Mouse (Mus musculus) adipocyte (in vitro differentiated cells): ENCODE data around the gene Rps15.

Source experiments
- DNase-seq: peaks from one replicate; pipeline ENCODE4 v3.0.0-alpha.2; 2016; ENCODE audit warnings: low spot score

Rps15 gene

DNA sequence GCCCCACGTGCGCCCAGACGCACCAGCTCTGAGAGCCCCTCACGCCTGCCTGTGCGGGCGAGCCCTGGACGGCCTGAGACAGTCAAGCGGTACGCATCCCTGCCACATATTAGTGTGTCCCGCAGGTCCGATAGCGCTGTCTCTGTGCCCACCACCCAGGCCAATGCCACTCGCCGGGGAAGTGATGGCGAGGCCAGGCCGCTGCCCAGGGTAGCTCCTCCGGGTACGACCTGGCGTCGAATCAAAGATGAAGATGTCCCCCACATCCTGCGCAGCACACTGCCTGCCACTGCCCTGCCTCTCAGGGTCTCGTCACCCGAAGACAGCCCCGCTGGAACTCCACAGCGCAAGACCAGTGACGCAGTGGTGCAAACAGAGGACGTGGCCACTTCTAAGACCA is 23.1 kb downstream of the Rps15 start:
- DNase-seq = no peak

- DNase-seq = no peak
Observed at GRCm38 (mm10) chr10:80316359-80316781, 24.1 kb downstream of the Rps15 start.

DNA sequence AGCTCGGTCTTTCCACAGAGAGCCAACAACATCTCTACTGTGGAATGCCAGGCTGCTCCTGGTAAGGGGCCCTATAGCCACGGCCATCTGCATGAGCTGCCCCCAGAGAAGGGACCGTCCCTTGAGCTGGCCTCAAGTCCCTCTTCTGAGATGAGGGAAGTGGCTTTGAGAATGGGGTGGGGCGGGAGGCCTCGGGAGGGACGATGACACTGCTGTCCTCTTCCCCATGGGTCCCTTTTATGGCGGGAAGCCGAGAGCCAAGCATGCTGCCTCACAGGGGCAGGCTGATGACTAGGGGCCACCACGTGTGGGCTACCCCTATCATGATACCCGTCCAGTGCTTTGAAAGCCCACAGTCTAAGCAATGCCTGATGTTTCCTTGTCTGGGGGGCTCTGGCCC is 24.8 kb downstream of the Rps15 start:
- no peak for DNase-seq

DNA sequence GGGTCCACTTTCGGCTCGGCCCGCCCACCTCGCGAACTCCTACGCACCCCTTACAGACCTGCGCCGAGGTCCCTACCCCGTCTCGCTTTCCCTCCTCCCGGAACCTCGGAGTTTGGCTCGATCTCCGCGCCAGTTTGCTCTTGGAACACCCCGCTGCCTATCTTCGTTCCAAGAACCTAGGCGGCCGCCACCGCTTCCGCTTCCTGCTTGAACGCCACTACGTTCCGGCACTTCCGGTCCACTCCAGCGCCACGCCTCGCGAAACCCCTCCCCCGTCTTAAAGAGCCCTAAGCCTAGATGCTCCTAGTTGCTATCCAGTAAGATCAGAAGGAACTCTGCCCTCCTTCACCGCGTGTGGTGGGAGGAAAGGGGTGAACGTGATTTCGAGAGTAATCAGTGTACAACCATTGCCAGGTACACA is 28.1 kb downstream of the Rps15 start, which contains the start of gene 2310011J03Rik:
TSS of gene 2310011J03Rik (minus strand) at position 198 of the 421 bp plus-strand sequence.
- DNase-seq = peak; percentile 94

GRCm38 (mm10) chr10:80321014-80321669 is 28.9 kb downstream of the Rps15 start:
- no peak for DNase-seq

DNA sequence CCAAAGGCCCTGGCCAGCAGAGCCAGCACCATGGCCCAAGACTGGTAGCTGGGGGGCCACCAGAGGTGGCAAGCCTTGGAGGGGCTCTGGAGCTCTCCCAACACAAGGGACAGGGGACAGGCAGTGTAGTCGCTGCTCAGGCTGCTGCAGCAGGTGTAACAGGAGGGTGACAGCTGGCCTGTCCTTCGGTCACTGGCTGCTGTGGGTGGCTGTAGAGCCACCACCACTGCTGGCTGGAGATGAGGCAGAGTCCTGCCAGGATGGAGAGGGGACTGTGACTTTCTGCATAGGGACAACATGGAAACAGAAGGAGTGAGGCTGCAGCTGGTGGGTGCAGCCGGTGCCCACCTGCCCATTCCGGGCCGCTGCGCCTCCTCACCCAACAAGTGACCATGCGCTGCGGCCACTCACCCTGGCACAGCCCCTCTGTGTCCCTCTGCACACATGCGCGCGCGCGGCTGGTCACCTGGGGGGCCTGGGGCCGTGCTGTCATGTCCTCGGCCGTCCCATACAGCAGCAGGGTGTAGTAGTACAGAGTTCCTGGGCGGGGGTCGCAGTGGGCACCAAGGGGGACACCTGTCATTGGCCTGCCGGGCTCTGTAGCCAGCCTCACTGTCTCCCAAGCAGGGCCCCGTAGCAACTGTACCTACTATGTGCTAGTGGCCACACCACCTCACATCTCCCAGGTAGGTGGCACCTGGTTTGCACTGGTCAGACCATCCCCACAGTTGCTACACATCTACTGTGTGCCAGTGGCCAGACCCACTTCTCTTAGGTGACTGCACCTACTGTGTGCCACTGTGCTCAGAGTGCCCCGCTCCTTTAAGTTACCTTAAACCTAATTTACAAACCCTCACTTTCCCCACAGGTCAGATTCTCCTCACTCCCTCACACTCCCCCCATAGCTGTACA is 29.7 kb downstream of the Rps15 start:
- DNase-seq = no peak

GRCm38 (mm10) chr10:80322811-80323211 is 30.6 kb downstream of the Rps15 start:
- peak; percentile 23 for DNase-seq

- DNase-seq = peak; percentile 85
Observed at GRCm38 (mm10) chr10:80323261-80324119, 31.2 kb downstream of the Rps15 start.

GRCm38 (mm10) chr10:80324120-80325037 is 32.1 kb downstream of the Rps15 start:
- peak; percentile 24 for DNase-seq

DNA sequence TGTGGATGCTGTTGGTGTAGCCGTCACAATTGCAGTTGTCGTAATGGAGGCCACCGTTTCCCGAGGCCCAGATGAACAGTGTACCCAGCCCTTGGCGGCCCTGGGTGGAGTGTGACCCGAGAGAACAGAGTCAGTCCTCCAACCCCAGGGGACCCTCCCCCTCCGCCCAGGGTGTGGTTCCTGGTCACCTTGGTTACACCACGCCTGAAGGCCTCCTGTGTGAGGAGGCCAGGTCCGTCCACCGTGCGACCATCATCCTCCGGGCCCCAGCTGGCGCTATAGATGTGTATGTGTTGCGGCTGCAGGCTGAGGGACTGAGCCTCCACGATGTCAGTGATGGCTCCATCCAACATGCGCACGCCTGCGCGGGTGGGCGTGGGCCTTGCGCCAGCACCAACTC is 32.8 kb downstream of the Rps15 start:
- DNase-seq = no peak

GRCm38 (mm10) chr10:80329273-80330081 is 37.2 kb downstream of the Rps15 start, which contains the start of the genes Pcsk4 and Reep6:
Gene Pcsk4 (minus strand): TSS chr10:80329498.
Gene Reep6 (plus strand): TSS chr10:80329953.
- DNase-seq = peak; percentile 70

GRCm38 (mm10) chr10:80330084-80330483 is 37.8 kb downstream of the Rps15 start:
- DNase-seq = no peak

- DNase-seq = no peak
Observed at GRCm38 (mm10) chr10:80330888-80331287, 38.6 kb downstream of the Rps15 start.

- DNase-seq = peak; percentile 70
Observed at GRCm38 (mm10) chr10:80331636-80332524, 39.6 kb downstream of the Rps15 start.

DNA sequence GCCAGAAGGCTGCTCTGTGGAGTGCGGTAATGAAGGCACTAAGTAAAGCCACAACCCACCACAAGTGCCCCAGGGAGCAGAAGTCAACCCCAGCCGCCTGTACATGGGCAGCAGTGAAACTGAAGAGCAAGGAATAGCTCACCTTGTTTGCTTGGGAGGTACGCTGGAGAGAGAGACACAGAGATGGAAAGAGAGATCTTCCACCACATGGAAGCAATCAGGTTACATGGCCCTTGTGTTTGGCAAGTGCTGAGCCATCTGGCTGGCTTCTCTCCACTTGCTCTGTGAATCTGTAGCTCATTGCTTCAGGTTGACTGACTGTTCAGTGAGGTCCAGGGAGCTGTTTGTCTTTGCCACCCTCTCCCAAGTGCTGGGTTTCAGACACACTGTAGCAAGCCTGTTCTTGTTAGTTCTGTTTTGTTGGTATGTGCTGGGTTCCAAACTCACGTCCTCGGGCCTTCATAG is 40.3 kb downstream of the Rps15 start:
- DNase-seq = peak; percentile 75

GRCm38 (mm10) chr10:80336263-80336662 is 44.0 kb downstream of the Rps15 start:
- no peak for DNase-seq

DNA sequence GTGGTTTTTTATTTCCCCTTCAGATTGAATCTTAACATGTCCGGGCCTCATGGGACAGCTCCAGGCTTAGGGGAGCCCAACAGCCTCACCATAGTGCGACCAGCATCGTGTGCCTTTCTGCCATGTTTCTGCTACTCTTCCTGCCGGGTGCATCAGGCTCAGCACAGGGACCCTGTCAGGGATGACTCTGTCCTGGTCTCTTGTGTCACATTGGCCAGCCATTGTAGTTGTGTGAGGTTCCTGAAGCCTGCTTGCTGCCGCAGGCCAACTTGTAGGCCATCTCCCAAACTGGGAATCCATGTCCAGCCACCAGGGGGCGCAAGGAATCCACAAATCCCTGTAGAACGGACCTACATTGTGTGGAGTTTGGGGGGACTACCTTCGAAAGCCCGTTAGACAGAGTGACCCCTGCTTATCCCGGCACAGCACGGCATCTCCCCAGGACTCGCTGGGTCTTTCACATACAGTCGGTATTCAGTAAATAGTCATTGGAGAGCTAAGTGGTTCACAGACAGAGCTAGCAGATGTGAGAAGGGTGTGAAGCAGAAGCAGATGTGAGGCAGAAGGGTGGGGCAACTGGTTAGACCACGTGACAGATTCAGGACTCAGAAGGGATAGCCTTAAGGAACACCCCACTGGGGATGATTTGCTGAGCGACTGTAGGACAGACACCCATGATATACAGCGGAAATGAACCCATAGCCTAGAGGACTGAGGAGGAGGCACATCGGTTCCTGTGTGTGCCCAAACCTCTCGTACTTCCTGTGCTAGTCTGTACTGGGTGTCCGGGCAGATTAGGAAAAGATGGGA is 47.9 kb downstream of the Rps15 start:
- peak; percentile 80 for DNase-seq

DNA sequence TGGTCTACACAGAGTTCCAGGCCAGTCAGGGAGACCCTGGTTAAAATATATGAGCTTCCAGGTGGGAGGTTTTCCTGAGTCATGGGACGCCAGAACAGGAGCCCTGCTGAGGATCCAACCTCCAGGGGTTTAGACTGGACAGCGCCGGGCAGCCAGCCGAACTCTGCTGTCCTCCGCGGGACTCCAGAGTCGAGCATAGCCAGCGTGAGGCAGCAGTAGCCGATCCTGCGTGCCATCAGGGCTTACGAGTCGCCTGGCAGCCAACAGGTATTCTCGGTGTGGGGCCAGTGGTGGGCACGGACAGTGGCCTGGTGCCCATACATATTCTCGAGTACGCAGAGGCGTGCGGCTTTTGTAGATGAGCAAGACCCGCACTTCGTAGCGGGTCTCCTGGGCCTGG is 48.8 kb downstream of the Rps15 start:
- DNase-seq = no peak
